Mouse (Mus musculus) heart, embryonic 14.5 days (tissue): ENCODE measurements around the gene Dnajb7. TPM values are rescaled to one million over a fixed set of nuclear protein-coding genes. Genes with fewer than 3 reads are reported as not detected.
"Not testable (repeated sequence)": the region's sequence is repeated elsewhere in the genome, so short reads cannot be mapped to it uniquely, and the experiment has no call there.

Experiments
- ATAC-seq: fragments of 200-750 bp; cut with Nextera tagmentation; 2 replicates; pipeline ENCODE4 v1.8.0; 2017; ENCODE audit warnings: low read depth, moderate TSS enrichment; ENCODE audit not compliant: insufficient number of reproducible peaks, insufficient read depth, low FRiP score
- H3K27ac ChIP-seq, 2 experiments: fragments of 200-500 bp in 1 of 2; fragments of 300-500 bp in 1 of 2; sonication (generic) in 1 of 2; replicated peaks in 1 of 2; 2 replicates each; pipeline ENCODE4 v1.5.1; 2012 to 2014; ENCODE audit warnings: low read depth in 2 of 2, low read length in 2 of 2, control low read depth in 1 of 2, mild to moderate bottlenecking in 1 of 2, mixed read lengths in 1 of 2; ENCODE audit not compliant: control insufficient read depth in 1 of 2, insufficient read depth in 1 of 2
- H3K27me3 ChIP-seq: fragments of 300-500 bp; sonication (generic); 2 replicates; pipeline ENCODE4 v1.6.1; 2014; ENCODE audit warnings: mild to moderate bottlenecking, low read length, control low read depth; ENCODE audit not compliant: control insufficient read depth, insufficient read depth
- H3K36me3 ChIP-seq: fragments of 300-500 bp; sonication (generic); 2 replicates; pipeline ENCODE4 v1.6.1; 2014; ENCODE audit warnings: mild to moderate bottlenecking, control low read depth, low read length, mixed read lengths; ENCODE audit not compliant: control insufficient read depth, insufficient read depth
- H3K4me1 ChIP-seq, 2 experiments: fragments of 200-500 bp in 1 of 2; fragments of 300-500 bp in 1 of 2; sonication (generic) in 1 of 2; 2 replicates each; pipeline ENCODE4 v1.6.1; 2012 to 2014; ENCODE audit warnings: low read length in 2 of 2, control low read depth in 1 of 2, mixed read lengths in 1 of 2; ENCODE audit not compliant: control insufficient read depth in 2 of 2, insufficient read depth in 2 of 2
- H3K4me2 ChIP-seq: fragments of 300-500 bp; sonication (generic); 2 replicates; pipeline ENCODE4 v1.6.1; 2014; ENCODE audit warnings: mild to moderate bottlenecking, low read length
- H3K4me3 ChIP-seq, 2 experiments: fragments of 200-500 bp in 1 of 2; fragments of 300-500 bp in 1 of 2; sonication (generic) in 1 of 2; 2 replicates each; pipeline ENCODE4 v1.5.1; 2012 to 2014; ENCODE audit warnings: low read length in 2 of 2, mild to moderate bottlenecking in 2 of 2, control low read depth in 1 of 2, low read depth in 1 of 2, moderate library complexity in 1 of 2; ENCODE audit not compliant: control insufficient read depth in 1 of 2, insufficient read depth in 1 of 2
- H3K9ac ChIP-seq: fragments of 300-500 bp; sonication (generic); 2 replicates; pipeline ENCODE4 v1.6.1; 2014; ENCODE audit warnings: mild to moderate bottlenecking, low read length
- H3K9me3 ChIP-seq: fragments of 300-500 bp; sonication (generic); 2 replicates; pipeline ENCODE4 v1.6.1; 2016; ENCODE audit warnings: low read length, control low read depth; ENCODE audit not compliant: control insufficient read depth
- WGBS: fragments of 180-500 bp; shearing (Covaris S2); extraction: QIAGEN DNeasy Blood & Tissue Kit; methylation state at CpG from one replicate; pipeline ENCODE4 v1.1.7; 2014; 5-methylcytosine and 5-hydroxymethylcytosine counted together
- polyA plus RNA-seq: library from polyadenylated mRNA; unstranded; fragments of >200 nt; fragmentation: Nextera tagmentation; extraction: Ambion mirVana; gene quantifications from 2 replicates; pipeline ENCODE4 v1.2.1, GENCODE M21; 2014

The Dnajb7 gene
- polyA plus RNA-seq, 1 experiment from 2014 or later: 1.1 TPM

GRCm38 (mm10) chr15:81421454-81421853 is 13.4 kb upstream of the Dnajb7 start:
- Histone ChIP-seq H3K9ac (no peak overlapping the region), H3K4me2 (no peak overlapping the region), H3K4me3 (no peak overlapping the region), H3K27me3 (no peaks in the 10 kb centered on the region), H3K27ac (no peak overlapping the region), H3K36me3 (0 out of 2 replicates have a peak, but pooled peaks cover 3% of the 10 kb centered on the region), H3K4me1 (0 out of 4 replicates have a peak, but pooled peaks cover 0 to 3% of the 10 kb centered on the region in 2 experiments), H3K9me3 (no peaks in the 10 kb centered on the region)
- WGBS: 75% methylated on average over 1 of the region's 1 CpGs
- ATAC-seq: no peak

- H3K4me1 ChIP-seq: 0 out of 4 replicates have a peak, but pooled peaks cover 0 to 4% of the 10 kb centered on the region in 2 experiments
- ATAC-seq: no peak
- H3K4me2 ChIP-seq: no peak overlapping the region
- H3K9ac ChIP-seq: no peak overlapping the region
- H3K27ac ChIP-seq: no peak overlapping the region
- no peaks in the 10 kb centered on the region for H3K27me3 ChIP-seq
- H3K9me3 ChIP-seq: no peaks in the 10 kb centered on the region
- 94% methylated on average over 4 of the region's 4 CpGs for WGBS
- no peak overlapping the region for H3K4me3 ChIP-seq
- H3K36me3 ChIP-seq: 0 out of 2 replicates have a peak, but pooled peaks cover 5% of the 10 kb centered on the region
Measured at GRCm38 (mm10) chr15:81418065-81418464, 10.0 kb upstream of the Dnajb7 start.

DNA sequence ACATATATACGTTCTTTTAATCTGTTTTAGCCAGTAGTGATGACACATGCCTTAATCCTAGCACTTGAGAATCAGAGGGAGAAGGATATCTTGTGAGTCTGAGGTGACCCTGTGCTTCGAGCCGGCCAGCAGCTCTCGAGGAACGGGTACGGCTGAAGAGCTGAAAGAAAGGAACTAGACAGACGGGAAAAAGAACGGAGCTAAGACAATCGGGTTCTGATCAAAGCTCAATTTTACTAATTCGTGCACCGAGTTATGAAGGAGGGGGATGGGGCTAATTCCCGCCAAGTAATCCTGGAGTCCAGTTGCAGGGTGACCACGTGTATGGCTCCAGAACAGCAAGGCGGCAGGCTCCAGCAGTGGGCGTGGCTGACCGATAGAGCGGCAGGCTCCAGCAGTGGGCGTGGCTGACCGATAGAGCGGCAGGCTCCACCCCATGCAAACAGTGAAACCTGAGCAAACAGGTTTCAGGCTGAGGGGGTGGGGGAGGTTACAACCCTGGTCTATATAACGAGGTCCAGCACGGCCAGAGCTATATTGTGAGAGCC is 8.7 kb upstream of the Dnajb7 start:
- not testable (repeated sequence) for H3K4me1 ChIP-seq, H3K27ac ChIP-seq, H3K9me3 ChIP-seq, H3K36me3 ChIP-seq, H3K27me3 ChIP-seq
- peak overlapping the region; percentile 66 for H3K4me2 ChIP-seq
- ATAC-seq: peak; percentile 61; the same call in 1 of the 2 replicates
- 4% methylated on average over 22 of the region's 22 CpGs for WGBS
- peak overlapping the region; percentile 17 to 30; a peak in 3 of 4 replicates for H3K4me3 ChIP-seq
- peak overlapping the region; percentile 61; the same call in 1 of the 2 replicates for H3K9ac ChIP-seq

- Histone ChIP-seq H3K36me3 (no peaks in the 10 kb centered on the region), H3K27me3 (no peaks in the 10 kb centered on the region), H3K4me1 (peaks cover 0 to 7% of the 10 kb centered on the region in 2 experiments; a peak in 2 of 4 replicates), H3K9me3 (no peaks in the 10 kb centered on the region), H3K4me3 (no peak overlapping the region), H3K9ac (no peak overlapping the region), H3K27ac (no peak overlapping the region), H3K4me2 (no peak overlapping the region)
- no peak for ATAC-seq
- WGBS: 82% methylated on average over 3 of the region's 3 CpGs
Measured at GRCm38 (mm10) chr15:81405008-81405407, 3.1 kb downstream of the Dnajb7 start.

DNA sequence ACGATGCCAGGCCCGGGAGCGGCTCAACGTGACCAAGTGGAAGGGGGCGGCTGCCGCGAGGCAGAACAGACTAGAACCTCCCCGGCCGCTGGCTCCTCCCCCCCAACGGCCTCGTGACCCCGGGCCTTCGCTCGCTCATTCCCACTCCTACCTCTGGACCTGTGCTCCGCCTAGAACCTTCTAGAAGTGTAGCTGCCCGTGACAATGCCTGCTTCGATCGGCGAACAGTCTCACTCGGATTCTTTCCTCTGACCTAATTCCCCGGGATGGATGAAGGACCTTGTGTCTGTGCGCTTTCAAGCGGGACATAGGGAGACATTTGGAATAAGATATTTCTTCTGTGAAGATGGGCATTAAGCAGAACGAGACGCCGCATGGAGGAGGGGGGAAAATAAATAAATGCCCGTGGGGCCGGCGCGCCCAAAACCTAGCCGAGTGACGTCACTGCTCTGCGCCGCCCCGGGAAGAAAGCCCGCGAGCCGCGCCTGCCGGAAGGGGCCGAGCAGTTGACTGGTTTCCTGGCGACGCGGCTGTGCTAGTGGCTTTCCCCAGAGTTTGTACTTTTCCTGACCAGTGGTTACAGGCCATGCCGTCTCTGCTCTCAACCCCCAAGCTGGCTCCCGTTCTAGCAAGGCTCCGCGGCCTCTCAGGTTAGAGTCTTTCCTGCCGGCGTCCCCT is 8.3 kb downstream of the Dnajb7 start, which contains the start of the genes St13 and Xpnpep3:
Gene St13 (minus strand): TSS at position 440 of the 678 bp plus-strand sequence.
Gene Xpnpep3 (plus strand): TSS at position 501 of the 678 bp plus-strand sequence.
- peak; percentile 100 for ATAC-seq
- Histone ChIP-seq H3K36me3 (no peaks in the 10 kb centered on the region), H3K27ac (peak within 1 kb of the TSS; percentile 92 to 98), H3K9me3 (no peaks in the 10 kb centered on the region), H3K4me1 (peaks cover 0 to 13% of the 10 kb centered on the region in 2 experiments; a peak in 2 of 4 replicates), H3K9ac (peak within 1 kb of the TSS; percentile 92), H3K4me2 (peak within 1 kb of the TSS; percentile 69), H3K27me3 (no peaks in the 10 kb centered on the region), H3K4me3 (peak within 1 kb of the TSS; percentile 88 to 97)
- WGBS: under 1% methylated on average over 50 of the region's 50 CpGs

DNA sequence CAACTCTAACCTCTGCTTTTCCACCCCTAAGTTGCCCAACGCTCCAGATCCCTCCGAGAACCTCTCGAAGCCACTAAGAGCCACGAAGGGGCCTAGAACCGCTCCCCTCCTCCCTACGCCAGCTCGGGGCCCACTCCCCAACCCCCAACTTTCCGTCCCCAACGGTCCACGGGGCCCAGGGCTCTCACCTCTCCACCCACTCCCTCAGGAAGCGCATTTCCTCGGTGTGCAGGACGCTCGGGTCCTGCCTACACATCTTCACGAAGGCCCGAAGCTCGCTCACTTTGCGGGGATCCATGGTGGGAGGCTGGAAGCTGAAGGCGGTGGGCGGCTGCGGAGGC is 8.8 kb downstream of the Dnajb7 start:
- H3K4me1 ChIP-seq: peaks cover 0 to 13% of the 10 kb centered on the region in 2 experiments; a peak in 2 of 4 replicates
- peak overlapping the region; percentile 88 to 97 for H3K4me3 ChIP-seq
- ATAC-seq: peak; percentile 35; the same call in 1 of the 2 replicates
- peak overlapping the region; percentile 69 for H3K4me2 ChIP-seq
- H3K9ac ChIP-seq: peak overlapping the region; percentile 92
- no peaks in the 10 kb centered on the region for H3K27me3 ChIP-seq
- H3K9me3 ChIP-seq: no peaks in the 10 kb centered on the region
- peak overlapping the region; percentile 92 to 94 for H3K27ac ChIP-seq
- under 1% methylated on average over 21 of the region's 21 CpGs for WGBS
- no peaks in the 10 kb centered on the region for H3K36me3 ChIP-seq

- H3K9me3 ChIP-seq: no peaks in the 10 kb centered on the region
- H3K4me3 ChIP-seq: peak overlapping the region in 1 of 2 experiments; percentile 88; a peak in 2 of 4 replicates
- peak overlapping the region; percentile 69 for H3K4me2 ChIP-seq
- no peaks in the 10 kb centered on the region for H3K36me3 ChIP-seq
- peak overlapping the region; percentile 92 for H3K9ac ChIP-seq
- peaks cover 0 to 13% of the 10 kb centered on the region in 2 experiments; a peak in 2 of 4 replicates for H3K4me1 ChIP-seq
- 0 out of 4 replicates have a peak overlapping the region, but pooled peaks of 1 of the 2 experiments have one; percentile 92 for H3K27ac ChIP-seq
- ATAC-seq: no peak
- H3K27me3 ChIP-seq: no peaks in the 10 kb centered on the region
Measured at GRCm38 (mm10) chr15:81398189-81398588, 9.9 kb downstream of the Dnajb7 start.
